Mouse (Mus musculus) kidney, adult 2 months (tissue): ENCODE data around the gene Stk38.

Source experiments
- CTCF ChIP-seq: fragments of 200-500 bp; conservative IDR thresholded peaks from 2 replicates; pipeline ENCODE4 v1.5.1; 2011; ENCODE audit warnings: low read depth, mild to moderate bottlenecking, control low read depth, low read length, moderate library complexity, mixed read lengths; ENCODE audit not compliant: insufficient read depth, insufficient read length
- POLR2A ChIP-seq: fragments of 200-500 bp; IDR thresholded peaks from one replicate; pipeline ENCODE4 v1.6.1; 2011; ENCODE audit warnings: low read depth, low read length, control low read depth

DNA sequence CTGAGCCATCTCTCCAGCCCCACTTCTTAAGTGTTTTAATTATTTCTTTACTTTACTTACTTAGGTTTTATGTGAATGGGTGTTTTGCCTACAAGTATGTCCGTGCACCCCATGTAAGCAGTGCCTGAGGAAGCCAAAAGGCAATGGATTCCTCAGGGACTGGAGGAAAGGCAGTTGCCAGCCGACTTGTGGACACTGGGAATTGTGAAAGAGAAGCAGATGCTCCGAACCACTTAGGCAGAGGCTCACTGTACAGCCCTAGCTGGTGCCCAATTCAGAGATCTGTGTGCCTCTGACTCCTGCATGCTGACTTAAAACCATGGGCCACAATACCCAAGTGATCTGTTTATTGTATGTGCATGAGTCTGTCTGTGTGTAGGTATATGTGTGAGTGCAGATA lies 18.8 kb downstream of the Stk38 start:
- TF ChIP-seq CTCF (no peak), POLR2A (no peak)
